Mouse (Mus musculus) stomach, postnatal 0 days (tissue): Measurements from ENCODE around the gene Rcan1.

Source experiments
- CTCF ChIP-seq: IDR thresholded peaks from 2 replicates; pipeline ENCODE4 v1.5.1; 2016; ENCODE audit warnings: antibody characterized with exemption, low read depth, mild to moderate bottlenecking, moderate library complexity
- EP300 ChIP-seq: optimal IDR thresholded peaks from 2 replicates; pipeline ENCODE3; 2016; ENCODE audit warnings: antibody characterized with exemption

GRCm38 (mm10) chr16:92455488-92455887 lies 15.2 kb downstream of the Rcan1 start:
- TF ChIP-seq CTCF (peak; percentile 57), EP300 (no peak)
